Mouse (Mus musculus): ENCODE measurements around the gene Prdm10. TPM values are rescaled to one million over a fixed set of nuclear protein-coding genes. Genes with fewer than 3 reads are reported as not detected.

The Prdm10 gene
- polyA plus RNA-seq, 1 experiment from 2014 or later: 1.2 TPM

DNA sequence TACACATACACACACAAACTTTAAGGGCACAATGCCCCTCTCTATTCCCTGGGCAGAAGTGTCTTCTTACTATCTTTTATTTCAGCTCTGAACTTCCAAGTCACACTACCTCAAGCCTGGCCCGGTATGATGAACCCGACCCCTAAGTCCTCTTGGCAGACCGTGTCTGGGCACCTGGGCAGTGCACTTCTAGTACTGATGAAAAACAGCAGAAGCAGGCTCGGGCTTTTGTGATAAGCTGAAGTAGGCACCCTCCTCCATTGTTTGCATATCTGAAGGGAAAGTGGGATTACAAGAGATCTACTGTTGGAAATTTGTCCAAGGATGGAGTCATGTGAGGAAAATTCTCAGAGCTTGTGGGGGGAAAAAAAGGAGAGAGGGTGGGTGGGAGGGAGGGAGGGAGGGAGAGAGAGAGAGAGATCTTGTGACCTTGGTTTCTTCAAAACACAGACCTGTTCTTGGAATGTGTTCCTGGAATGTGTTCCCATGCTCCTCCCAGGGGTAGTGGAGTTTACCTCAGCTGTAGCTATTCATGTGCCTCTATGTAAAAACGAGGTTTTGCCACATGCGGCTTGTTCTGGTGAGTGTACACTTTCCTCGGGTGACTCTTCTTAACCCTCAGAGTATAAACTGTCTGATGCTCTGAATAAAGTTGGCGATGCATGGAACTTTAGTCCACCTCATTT lies 39.7 kb upstream of the Prdm10 start:
- Histone ChIP-seq H3K4me2 (replicated peaks; ENCODE audit: low read depth) (no peak overlapping the region), H3K27ac (ENCODE audit: low read depth, low read length) (no peak overlapping the region), H3K9me3 (ENCODE audit: control insufficient read depth) (no peaks in the 10 kb centered on the region), H3K4me1 (replicated peaks; ENCODE audit: control insufficient read depth, insufficient read depth, low read length) (no peaks in the 10 kb centered on the region), H3K4me3 (ENCODE audit: low read depth, low read length) (no peak overlapping the region), H3K27me3 (replicated peaks; ENCODE audit: control insufficient read depth, insufficient read depth, low read length) (no peaks in the 10 kb centered on the region), H3K9ac (ENCODE audit: low read depth, low read length) (no peak overlapping the region), H3K36me3 (ENCODE audit: control insufficient read depth, insufficient read depth) (no peaks in the 10 kb centered on the region)
- WGBS: 75% methylated on average over 8 of the region's 8 CpGs
- ATAC-seq: no peak
- no peak for TF ChIP-seq CTCF (IDR thresholded peaks at IDR 0.05; ENCODE audit: low read depth)

DNA sequence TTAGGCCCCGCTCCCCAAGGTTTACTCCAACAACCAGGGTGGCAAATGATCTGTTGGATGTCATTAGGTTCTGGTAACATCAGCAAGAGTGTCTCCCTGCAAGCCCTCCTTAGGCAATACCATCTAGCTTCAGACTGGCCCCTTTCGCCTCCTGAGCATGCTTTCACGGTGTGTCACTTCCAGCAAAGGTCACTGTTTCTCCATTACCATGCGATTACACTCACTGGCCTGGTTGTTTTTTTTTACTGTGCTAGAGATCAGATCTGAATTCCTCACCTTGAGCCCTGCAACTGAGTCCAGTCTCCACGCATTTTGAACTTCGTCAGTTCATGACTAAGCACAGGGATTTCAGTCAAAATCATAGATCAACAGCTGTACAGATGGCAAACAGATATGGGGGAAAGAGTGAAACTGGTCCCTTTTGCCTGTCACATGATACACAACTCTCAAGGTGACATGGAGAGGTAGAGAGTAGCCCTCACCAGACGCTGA lies 39.1 kb upstream of the Prdm10 start:
- no peak for ATAC-seq

DNA sequence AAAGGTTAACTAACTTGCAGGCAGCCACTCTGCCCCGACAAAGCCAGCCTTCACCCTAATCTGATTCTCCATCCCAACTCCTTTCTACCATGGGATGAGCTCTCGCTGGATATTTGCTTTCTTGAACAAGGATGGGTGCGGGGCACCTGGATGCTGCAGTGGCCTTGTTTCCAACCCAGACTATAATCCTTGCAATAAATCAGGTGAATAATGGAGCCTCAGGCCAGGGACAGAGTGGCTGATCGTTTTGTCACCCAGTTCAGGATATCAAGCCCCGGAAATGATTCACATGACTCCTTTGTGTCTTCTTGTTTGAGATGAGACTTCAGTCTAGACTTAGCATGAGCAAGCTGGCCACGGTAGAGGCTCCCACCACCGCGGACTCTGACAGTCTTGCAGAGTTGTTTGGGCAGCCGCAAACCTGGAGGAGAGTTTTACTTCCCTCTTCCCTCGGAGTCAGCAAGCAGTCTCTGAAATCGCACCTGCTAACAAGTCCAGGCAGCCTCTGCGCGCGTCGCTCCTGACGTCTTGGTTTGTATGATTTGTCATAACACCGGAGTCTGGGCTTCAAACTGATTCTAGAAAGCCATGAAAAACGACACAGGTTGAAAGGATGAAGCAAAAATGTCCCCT lies 36.9 kb upstream of the Prdm10 start:
- TF ChIP-seq CTCF (IDR thresholded peaks at IDR 0.05; ENCODE audit: low read depth): no peak
- no peak overlapping the region for H3K4me3 ChIP-seq (ENCODE audit: low read depth, low read length)
- H3K9ac ChIP-seq (ENCODE audit: low read depth, low read length): no peak overlapping the region
- WGBS: 49% methylated on average over 18 of the region's 18 CpGs
- no peaks in the 10 kb centered on the region for H3K9me3 ChIP-seq (ENCODE audit: control insufficient read depth)
- H3K27me3 ChIP-seq (replicated peaks; ENCODE audit: control insufficient read depth, insufficient read depth, low read length): no peaks in the 10 kb centered on the region
- H3K4me1 ChIP-seq (replicated peaks; ENCODE audit: control insufficient read depth, insufficient read depth, low read length): no peaks in the 10 kb centered on the region
- no peak for ATAC-seq
- H3K27ac ChIP-seq (ENCODE audit: low read depth, low read length): no peak overlapping the region
- H3K36me3 ChIP-seq (ENCODE audit: control insufficient read depth, insufficient read depth): no peaks in the 10 kb centered on the region
- H3K4me2 ChIP-seq (replicated peaks; ENCODE audit: low read depth): no peak overlapping the region

More for the DNA sequence above, 39.1 kb upstream of the Prdm10 start:
- no peak for TF ChIP-seq CTCF (IDR thresholded peaks at IDR 0.05; ENCODE audit: low read depth)
- WGBS: 75% methylated on average over 7 of the region's 7 CpGs
- Histone ChIP-seq H3K4me3 (ENCODE audit: low read depth, low read length) (no peak overlapping the region), H3K4me1 (replicated peaks; ENCODE audit: control insufficient read depth, insufficient read depth, low read length) (no peaks in the 10 kb centered on the region), H3K36me3 (ENCODE audit: control insufficient read depth, insufficient read depth) (no peaks in the 10 kb centered on the region), H3K27ac (ENCODE audit: low read depth, low read length) (no peak overlapping the region), H3K27me3 (replicated peaks; ENCODE audit: control insufficient read depth, insufficient read depth, low read length) (no peaks in the 10 kb centered on the region), H3K9ac (ENCODE audit: low read depth, low read length) (no peak overlapping the region), H3K9me3 (ENCODE audit: control insufficient read depth) (no peaks in the 10 kb centered on the region), H3K4me2 (replicated peaks; ENCODE audit: low read depth) (no peak overlapping the region)

DNA sequence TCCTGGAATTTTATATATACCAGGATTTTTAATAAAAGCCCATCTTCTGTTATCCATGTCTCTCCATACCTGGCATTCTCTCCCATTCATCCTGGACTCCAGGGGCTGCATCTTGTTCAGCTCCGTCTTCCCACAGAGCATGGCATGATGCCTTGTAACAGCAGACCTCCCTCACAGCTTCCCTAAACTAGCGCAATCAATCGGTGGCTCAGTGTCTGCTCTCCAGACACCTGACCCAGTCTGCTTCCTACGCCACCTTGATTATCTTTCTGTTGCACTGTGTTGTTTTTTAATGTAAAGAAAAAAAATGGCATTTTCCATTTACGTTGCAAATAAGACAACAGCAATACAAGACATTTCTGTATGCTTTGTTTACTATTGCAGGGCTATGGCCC lies 36.4 kb upstream of the Prdm10 start:
- 78% methylated on average over 5 of the region's 5 CpGs for WGBS
- no peak for ATAC-seq
- no peak for TF ChIP-seq CTCF (IDR thresholded peaks at IDR 0.05; ENCODE audit: low read depth)

DNA sequence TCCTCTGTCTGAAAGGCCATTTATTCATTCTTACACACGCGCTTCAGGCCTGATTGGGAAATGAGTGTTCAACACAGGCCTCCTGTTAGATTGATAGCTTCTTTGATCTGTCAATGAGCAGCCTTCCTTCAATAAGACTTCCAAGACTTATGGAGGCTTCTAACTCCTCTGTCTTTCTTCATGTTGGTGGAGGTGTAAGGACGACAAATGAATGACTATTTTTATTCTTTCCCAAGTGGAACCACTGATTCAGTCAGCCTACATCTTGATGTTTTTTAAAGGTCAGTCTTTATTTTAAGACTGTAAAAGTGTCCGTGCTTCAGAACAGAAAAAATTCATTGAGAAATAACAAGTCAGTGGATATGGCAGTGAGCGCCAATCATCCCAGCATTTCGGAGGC lies 35.3 kb upstream of the Prdm10 start:
- H3K9me3 ChIP-seq (ENCODE audit: control insufficient read depth): no peaks in the 10 kb centered on the region
- H3K4me1 ChIP-seq (replicated peaks; ENCODE audit: control insufficient read depth, insufficient read depth, low read length): no peaks in the 10 kb centered on the region
- H3K27me3 ChIP-seq (replicated peaks; ENCODE audit: control insufficient read depth, insufficient read depth, low read length): no peaks in the 10 kb centered on the region
- no peaks in the 10 kb centered on the region for H3K36me3 ChIP-seq (ENCODE audit: control insufficient read depth, insufficient read depth)
- TF ChIP-seq CTCF (IDR thresholded peaks at IDR 0.05; ENCODE audit: low read depth): no peak
- H3K27ac ChIP-seq (ENCODE audit: low read depth, low read length): no peak overlapping the region
- H3K4me2 ChIP-seq (replicated peaks; ENCODE audit: low read depth): no peak overlapping the region
- WGBS: 94% methylated on average over 6 of the region's 6 CpGs
- ATAC-seq: no peak
- no peak overlapping the region for H3K4me3 ChIP-seq (ENCODE audit: low read depth, low read length)
- no peak overlapping the region for H3K9ac ChIP-seq (ENCODE audit: low read depth, low read length)

More for the DNA sequence above, 36.4 kb upstream of the Prdm10 start:
- Histone ChIP-seq H3K27ac (ENCODE audit: low read depth, low read length) (no peak overlapping the region), H3K4me3 (ENCODE audit: low read depth, low read length) (no peak overlapping the region), H3K4me1 (replicated peaks; ENCODE audit: control insufficient read depth, insufficient read depth, low read length) (no peaks in the 10 kb centered on the region), H3K36me3 (ENCODE audit: control insufficient read depth, insufficient read depth) (no peaks in the 10 kb centered on the region), H3K27me3 (replicated peaks; ENCODE audit: control insufficient read depth, insufficient read depth, low read length) (no peaks in the 10 kb centered on the region), H3K9ac (ENCODE audit: low read depth, low read length) (no peak overlapping the region), H3K9me3 (ENCODE audit: control insufficient read depth) (no peaks in the 10 kb centered on the region), H3K4me2 (replicated peaks; ENCODE audit: low read depth) (no peak overlapping the region)

DNA sequence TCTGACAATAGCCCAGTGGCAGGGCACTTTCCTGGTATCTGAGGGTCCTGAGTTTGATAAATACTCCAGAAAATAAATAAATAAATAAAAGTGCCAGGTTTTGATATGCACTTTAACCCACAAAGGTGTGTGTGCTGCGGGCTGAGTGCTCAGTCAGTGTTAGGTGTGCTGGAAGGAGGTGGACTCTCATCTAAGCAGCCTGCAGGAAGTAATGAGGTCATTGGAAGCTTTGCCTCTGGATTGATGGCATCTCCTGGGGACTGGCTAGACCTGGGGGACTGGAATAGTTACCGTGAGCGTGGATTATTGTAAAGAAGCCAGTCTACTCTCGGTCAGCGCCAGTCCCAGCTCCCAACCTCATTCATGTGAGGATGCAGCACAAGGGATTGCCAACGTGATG lies 33.9 kb upstream of the Prdm10 start:
- no peak overlapping the region for H3K4me3 ChIP-seq (ENCODE audit: low read depth, low read length)
- no peaks in the 10 kb centered on the region for H3K9me3 ChIP-seq (ENCODE audit: control insufficient read depth)
- H3K4me1 ChIP-seq (replicated peaks; ENCODE audit: control insufficient read depth, insufficient read depth, low read length): no peaks in the 10 kb centered on the region
- no peak overlapping the region for H3K27ac ChIP-seq (ENCODE audit: low read depth, low read length)
- ATAC-seq: peak; percentile 73
- no peak overlapping the region for H3K4me2 ChIP-seq (replicated peaks; ENCODE audit: low read depth)
- no peak overlapping the region for H3K9ac ChIP-seq (ENCODE audit: low read depth, low read length)
- no peaks in the 10 kb centered on the region for H3K27me3 ChIP-seq (replicated peaks; ENCODE audit: control insufficient read depth, insufficient read depth, low read length)
- no peak for TF ChIP-seq CTCF (IDR thresholded peaks at IDR 0.05; ENCODE audit: low read depth)
- 45% methylated on average over 6 of the region's 6 CpGs for WGBS
- H3K36me3 ChIP-seq (ENCODE audit: control insufficient read depth, insufficient read depth): no peaks in the 10 kb centered on the region

Data from intestine, postnatal 0 days (tissue).